Mouse (Mus musculus) subcutaneous adipose tissue, adult 2 months (tissue): ENCODE measurements around the gene Agap2. TPM values are rescaled to one million over a fixed set of nuclear protein-coding genes. Genes with fewer than 3 reads are reported as not detected.

Source experiments
- polyA plus RNA-seq: library from polyadenylated mRNA; depleted of rRNA; stranded (reverse); fragments of >200 nt; gene quantifications from 2 replicates; pipeline ENCODE4 v1.2.3, GENCODE M21; 2012; ENCODE audit warnings: low replicate concordance; rRNA removed

The Agap2 gene
- polyA plus RNA-seq, result 4.8 and 25.1 TPM in 2 replicates

GRCm38 (mm10) chr10:127075080-127075479 is at the start of gene Agap2:
Gene Agap2 (plus strand): TSS chr10:127075284.

GRCm38 (mm10) chr10:127030336-127031296 is 44.5 kb upstream of the Agap2 start, which contains the start of gene Tsfm:
Gene Tsfm (minus strand): TSS chr10:127030840.

GRCm38 (mm10) chr10:127041274-127041766 is 33.8 kb upstream of the Agap2 start, which contains the start of the genes Mettl1 and Eef1akmt3:
Gene Mettl1 (plus strand): TSS chr10:127041414.
Gene Eef1akmt3 (minus strand): TSS chr10:127041513.

DNA sequence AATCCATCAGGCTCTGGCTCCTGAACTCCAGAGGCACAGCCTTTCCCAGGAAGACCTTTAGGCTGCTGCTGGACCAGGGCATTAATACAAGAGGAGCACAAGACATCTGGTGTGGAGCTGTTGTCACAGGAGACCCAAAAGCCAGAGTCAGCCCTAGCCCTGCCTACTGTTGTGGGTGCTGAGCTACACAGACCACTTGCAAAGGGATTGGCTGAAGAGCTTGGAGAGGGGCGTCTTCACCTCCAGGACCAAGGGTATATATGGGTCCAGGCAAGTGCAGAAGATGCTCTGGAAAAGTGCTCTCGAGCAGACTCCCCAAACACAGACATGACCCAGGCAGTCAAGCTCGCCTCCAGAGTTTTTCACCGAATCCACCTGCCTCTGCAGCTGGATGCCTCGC is 27.1 kb upstream of the Agap2 start, which contains the start of gene Cyp27b1:
Gene Cyp27b1 (plus strand): TSS at position 297 of the 400 bp plus-strand sequence.

GRCm38 (mm10) chr10:127059968-127060916 is 14.8 kb upstream of the Agap2 start, which contains the start of gene March9:
Gene March9 (minus strand): TSS chr10:127060184.

GRCm38 (mm10) chr10:127063239-127063872 is 11.7 kb upstream of the Agap2 start, which contains the start of gene Cdk4:
Gene Cdk4 (plus strand): TSS chr10:127063534.

DNA sequence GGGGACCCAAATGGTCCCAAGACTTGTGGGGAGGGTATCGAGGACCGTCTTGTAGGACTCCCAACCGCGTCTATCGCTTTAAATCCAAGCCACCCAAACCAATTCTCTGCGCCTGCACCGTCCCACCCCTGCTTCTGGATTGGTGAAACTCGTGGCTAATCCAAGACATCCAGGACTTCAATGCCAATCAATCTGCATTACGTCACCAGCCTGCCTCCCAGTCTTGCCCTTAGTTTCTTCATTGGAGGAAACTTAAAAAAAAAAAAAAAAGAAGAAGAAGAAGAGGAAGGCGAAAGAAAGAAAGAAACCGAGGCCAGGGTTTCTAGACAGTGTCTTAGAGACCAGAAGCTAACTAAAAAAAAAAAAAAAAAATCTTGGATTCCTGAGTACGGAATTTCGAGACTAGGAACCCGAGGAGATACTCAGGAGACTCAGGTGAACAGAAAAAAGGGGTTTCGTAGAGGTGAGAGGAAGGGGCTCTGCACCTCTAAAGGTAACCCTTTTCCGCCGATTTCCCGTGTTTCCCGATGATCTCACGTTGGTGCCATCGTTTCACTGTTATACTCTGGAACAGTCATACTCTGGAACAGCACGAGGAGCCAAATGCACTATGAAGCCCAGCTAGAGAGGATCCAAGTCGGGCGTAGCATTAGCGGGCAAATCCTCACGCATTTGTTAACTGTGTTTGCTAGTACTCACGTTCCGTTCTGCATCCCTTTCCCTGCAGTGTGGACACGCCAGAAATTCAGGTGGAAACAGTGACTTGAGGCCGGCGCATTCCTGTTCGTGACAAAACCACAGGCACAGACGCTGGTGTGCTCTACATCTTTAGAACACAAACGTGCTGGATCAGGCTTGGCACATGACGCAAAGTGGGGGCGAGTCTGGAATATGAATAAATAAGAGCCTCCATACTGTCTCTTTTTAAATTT is 4.6 kb upstream of the Agap2 start, which contains the start of gene Tspan31:
Gene Tspan31 (minus strand): TSS at position 75 of the 932 bp plus-strand sequence.

GRCm38 (mm10) chr10:127121066-127121477 is 46.0 kb downstream of the Agap2 start, which contains the start of gene Os9:
Gene Os9 (minus strand): TSS chr10:127121131.

Other genes starting within 250 kb of the Agap2 start
- 6.4 and 14.2 TPM in 2 replicates for gene Atp23, start 173.9 kb upstream of the Agap2 start, polyA plus RNA-seq
- gene Ctdsp2, start 96.6 kb upstream of the Agap2 start, polyA plus RNA-seq, result 143 and 242 TPM in 2 replicates
- 0.09 and 2.4 TPM in 2 replicates for gene Avil, start 74.6 kb upstream of the Agap2 start, polyA plus RNA-seq
- 43.6 and 44.6 TPM in 2 replicates for gene Tsfm, start 44.4 kb upstream of the Agap2 start, polyA plus RNA-seq
- gene Mettl1, start 33.9 kb upstream of the Agap2 start, polyA plus RNA-seq, result 18.2 and 43.8 TPM in 2 replicates
- gene Eef1akmt3, start 33.8 kb upstream of the Agap2 start, polyA plus RNA-seq, result 0.13 and 1.5 TPM in 2 replicates
- 0.37 and 0.60 TPM in 2 replicates for gene Cyp27b1, start 27.0 kb upstream of the Agap2 start, polyA plus RNA-seq
- gene March9, start 15.1 kb upstream of the Agap2 start, polyA plus RNA-seq, result 1.2 and 10.2 TPM in 2 replicates
- gene Cdk4, start 11.8 kb upstream of the Agap2 start, polyA plus RNA-seq, result 148 and 541 TPM in 2 replicates
- gene Tspan31, start 5.0 kb upstream of the Agap2 start, polyA plus RNA-seq, result 121 and 174 TPM in 2 replicates
- 95.7 and 99.4 TPM in 2 replicates for gene Os9, start 45.8 kb downstream of the Agap2 start, polyA plus RNA-seq
- gene B4galnt1, start 89.9 kb downstream of the Agap2 start, polyA plus RNA-seq, result 9.0 and 26.1 TPM in 2 replicates
- gene Slc26a10, start 105.4 kb downstream of the Agap2 start, polyA plus RNA-seq, result 2.3 and 4.2 TPM in 2 replicates
- 29.9 and 129 TPM in 2 replicates for gene Arhgef25, start 114.8 kb downstream of the Agap2 start, polyA plus RNA-seq
- 173 and 346 TPM in 2 replicates for gene Dtx3, start 120.4 kb downstream of the Agap2 start, polyA plus RNA-seq
- gene Pip4k2c, start 136.3 kb downstream of the Agap2 start, polyA plus RNA-seq, result 38.6 and 48.2 TPM in 2 replicates
- gene Kif5a, start 188.1 kb downstream of the Agap2 start, polyA plus RNA-seq, result 3.6 and 7.9 TPM in 2 replicates
- 266 and 298 TPM in 2 replicates for gene Dctn2, start 191.1 kb downstream of the Agap2 start, polyA plus RNA-seq
- 31.4 and 44.7 TPM in 2 replicates for gene Mbd6, start 213.7 kb downstream of the Agap2 start, polyA plus RNA-seq
- 66.5 and 79.6 TPM in 2 replicates for gene Mars, start 236.5 kb downstream of the Agap2 start, polyA plus RNA-seq
- 8.7 and 11.8 TPM in 2 replicates for gene Arhgap9, start 246.7 kb downstream of the Agap2 start, polyA plus RNA-seq